Mouse (Mus musculus) cerebellum, adult 2 months (tissue): ENCODE measurements around the gene Lrp1. TPM values are rescaled to one million over a fixed set of nuclear protein-coding genes. Genes with fewer than 3 reads are reported as not detected.

Experiments
- DNase-seq, 2 experiments: peaks; one replicate each; pipeline ENCODE4 v3.0.0; 2021
- H3K27ac ChIP-seq: fragments of 200-500 bp; 2 replicates; pipeline ENCODE4 v1.5.1; 2012; ENCODE audit warnings: low read length, control low read depth, inconsistent platforms; ENCODE audit not compliant: insufficient read depth
- H3K27me3 ChIP-seq: fragments of 200-500 bp; 2 replicates; pipeline ENCODE4 v1.6.1; 2012; ENCODE audit warnings: inconsistent platforms, mild to moderate bottlenecking, low read length, moderate library complexity; ENCODE audit not compliant: control insufficient read depth, insufficient read depth
- H3K4me1 ChIP-seq: fragments of 200-500 bp; 2 replicates; pipeline ENCODE4 v1.6.1; 2011; ENCODE audit warnings: low read length; ENCODE audit not compliant: control insufficient read depth, insufficient read depth
- H3K4me3 ChIP-seq: fragments of 200-500 bp; replicated peaks from 2 replicates; pipeline ENCODE3; 2011; ENCODE audit warnings: mild to moderate bottlenecking, low read depth, low read length, control low read depth; ENCODE audit not compliant: insufficient read depth
- CTCF ChIP-seq: fragments of 200-500 bp; IDR thresholded peaks from 2 replicates; pipeline ENCODE4 v1.5.1; 2011; ENCODE audit warnings: low read depth, mild to moderate bottlenecking, control low read depth, low read length, moderate library complexity, borderline replicate concordance; ENCODE audit not compliant: insufficient read depth
- POLR2A ChIP-seq: fragments of 200-500 bp; IDR thresholded peaks from 2 replicates; pipeline ENCODE4 v1.6.1; 2011; ENCODE audit warnings: low read length, control low read depth, borderline replicate concordance; ENCODE audit not compliant: insufficient read depth
- WGBS: fragments of 180-500 bp; shearing (Covaris S2); methylation state at CpG from one replicate; pipeline ENCODE4 v1.1.7; 2018; 5-methylcytosine and 5-hydroxymethylcytosine counted together
- polyA plus RNA-seq: library from polyadenylated mRNA; depleted of rRNA; stranded (reverse); fragments of >200 nt; gene quantifications from 2 replicates; pipeline ENCODE4 v1.2.3, GENCODE M21; 2012

Lrp1 gene
- polyA plus RNA-seq, 1 experiment = 366 TPM

GRCm38 (mm10) chr10:127534929-127535384 is 86.0 kb downstream of the Lrp1 start:
- no peaks in the 10 kb centered on the region for H3K27me3 ChIP-seq
- WGBS = 7% methylated on average over 30 of the region's 30 CpGs
- DNase-seq = no peak
- H3K4me1 ChIP-seq = peaks cover 12% of the 10 kb centered on the region
- no peak overlapping the region for H3K27ac ChIP-seq
- TF ChIP-seq CTCF (no peak), POLR2A (no peak)
- H3K4me3 ChIP-seq = peak overlapping the region; percentile 56

GRCm38 (mm10) chr10:127534036-127534928 is 86.7 kb downstream of the Lrp1 start, which contains the start of gene Nxph4:
TSS of gene Nxph4 (minus strand) at chr10:127534559.
- 1% methylated on average over 68 of the region's 78 CpGs for whole genome bisulfite sequencing
- Histone ChIP-seq H3K27me3 (no peaks in the 10 kb centered on the region), H3K27ac (no peak within 1 kb of the TSS), H3K4me3 (peak within 1 kb of the TSS; percentile 56), H3K4me1 (peaks cover 12% of the 10 kb centered on the region)
- no peak for DNase-seq
- TF ChIP-seq POLR2A (no peak), CTCF (no peak)

- Histone ChIP-seq H3K27ac (no peak overlapping the region), H3K4me3 (no peak overlapping the region), H3K4me1 (peaks cover 7% of the 10 kb centered on the region), H3K27me3 (no peaks in the 10 kb centered on the region)
- no peak for DNase-seq
- 78% methylated on average over 4 of the region's 4 CpGs for WGBS
- TF ChIP-seq CTCF = no peak
- no peak for TF ChIP-seq POLR2A
These were observed 89.4 kb downstream of the Lrp1 start for GRCm38 (mm10) chr10:127531548-127531947.

- no peaks in the 10 kb centered on the region for H3K27me3 ChIP-seq
- peaks cover 11% of the 10 kb centered on the region for H3K4me1 ChIP-seq
- H3K4me3 ChIP-seq = no peak overlapping the region
- no peak for DNase-seq
- 17% methylated on average over 25 of the region's 25 CpGs for WGBS
- TF ChIP-seq POLR2A (no peak), CTCF (no peak)
- H3K27ac ChIP-seq = no peak overlapping the region
These were observed 90.0 kb downstream of the Lrp1 start for GRCm38 (mm10) chr10:127530945-127531344.

- no peak for TF ChIP-seq POLR2A
- TF ChIP-seq CTCF = no peak
- no peak for DNase-seq
- H3K4me3 ChIP-seq = no peak overlapping the region
- no peak overlapping the region for H3K27ac ChIP-seq
- WGBS = 81% methylated on average over 17 of the region's 17 CpGs
- H3K27me3 ChIP-seq = no peaks in the 10 kb centered on the region
- H3K4me1 ChIP-seq = peaks cover 4% of the 10 kb centered on the region
These were observed 93.5 kb downstream of the Lrp1 start for GRCm38 (mm10) chr10:127527481-127527880.

- Histone ChIP-seq H3K27ac (no peak overlapping the region), H3K4me3 (peak overlapping the region; percentile 53), H3K27me3 (no peaks in the 10 kb centered on the region), H3K4me1 (peaks cover 4% of the 10 kb centered on the region)
- peak; percentile 73 to 75 for DNase-seq
- peak; percentile 32; the same call in 1 of the 2 replicates for TF ChIP-seq CTCF
- no peak for TF ChIP-seq POLR2A
- 2% methylated on average over 26 of the region's 26 CpGs for WGBS
These were observed 94.3 kb downstream of the Lrp1 start for GRCm38 (mm10) chr10:127526681-127527080.

GRCm38 (mm10) chr10:127526048-127526447 is 94.9 kb downstream of the Lrp1 start:
- TF ChIP-seq CTCF (no peak), POLR2A (no peak)
- Histone ChIP-seq H3K27ac (no peak overlapping the region), H3K27me3 (no peaks in the 10 kb centered on the region), H3K4me1 (peaks cover 8% of the 10 kb centered on the region), H3K4me3 (no peak overlapping the region)
- DNase-seq = no peak
- 10% methylated on average over 26 of the region's 26 CpGs for WGBS
